ENCODE assay signal across 9 mouse cellular contexts in genomic region chrX:86191614-86192419, GRCm38 (mm10). TPM values are rescaled to one million over a fixed set of nuclear protein-coding genes. Genes with fewer than 3 reads are reported as not detected.
DNase-seq lines count a peak whose midpoint lies in the region; ATAC-seq and TF ChIP-seq lines count a peak whose summit lies in the region.
"Had no signal": no experiment of that assay in that cellular context is flagged by ENCODE, and none has a peak within 500 bp of the region (broad histone marks: within the 10 kb centered on the region; RNA-seq: fewer than 3 reads in every experiment).

Gene Nr0b1 (plus strand): TSS chrX:86191764.

- WGBS in kidney, embryonic 14.5 days = 27% methylated on average over 53 of the region's 53 CpGs
- WGBS in forebrain, postnatal 0 days = 29% methylated on average over 53 of the region's 53 CpGs
- 23% methylated on average over 53 of the region's 53 CpGs for WGBS in midbrain, embryonic 14.5 days

- no peak for DNase-seq in kidney, postnatal 10 days
- DNase-seq in adrenal gland, postnatal 25 days = peak; percentile 4
- peak; percentile 26 for DNase-seq in forebrain, postnatal 0 days
- DNase-seq in midbrain, embryonic 14.5 days = peak; percentile 27
- no peak for DNase-seq in T-cell, adult 2 months (ENCODE audit: low spot score)
- no peak for DNase-seq in thymus, adult 18-20 months

- peaks cover 16% of the 10 kb centered on the region; the same call in 1 of the 2 replicates for H3K27me3 ChIP-seq in kidney, embryonic 14.5 days (ENCODE audit: control insufficient read depth, insufficient read depth, low read length)
- no peaks in the 10 kb centered on the region for H3K27me3 ChIP-seq in forebrain, postnatal 0 days (ENCODE audit: insufficient read depth, low read length)
- no peaks in the 10 kb centered on the region for H3K27me3 ChIP-seq in midbrain, embryonic 14.5 days (ENCODE audit: control insufficient read depth, insufficient read depth, low read length)

- no peak within 1 kb of the TSS for H3K27ac ChIP-seq in kidney, embryonic 14.5 days (ENCODE audit: low read depth, low read length)
- no peak within 1 kb of the TSS for H3K27ac ChIP-seq in forebrain, postnatal 0 days (ENCODE audit: low read depth, low read length)
- no peak within 1 kb of the TSS for H3K27ac ChIP-seq in midbrain, embryonic 14.5 days (replicated peaks; ENCODE audit: low read depth, low read length)

- TF ChIP-seq CTCF in forebrain, postnatal 0 days (IDR thresholded peaks at IDR 0.05; ENCODE audit: low read depth) = no peak

- H3K4me1 ChIP-seq in kidney, embryonic 14.5 days (ENCODE audit: control insufficient read depth, insufficient read depth, low read length) = no peaks in the 10 kb centered on the region
- no peaks in the 10 kb centered on the region for H3K4me1 ChIP-seq in forebrain, postnatal 0 days (ENCODE audit: insufficient read depth)
- H3K4me1 ChIP-seq in midbrain, embryonic 14.5 days (ENCODE audit: control insufficient read depth, insufficient read depth, low read length) = no peaks in the 10 kb centered on the region

- H3K9ac ChIP-seq in kidney, embryonic 14.5 days (ENCODE audit: low read depth, low read length) = no peak within 1 kb of the TSS
- 0 out of 2 replicates have a peak within 1 kb of the TSS, but pooled peaks have one; percentile 33 for H3K9ac ChIP-seq in forebrain, postnatal 0 days
- no peak within 1 kb of the TSS; the same call in 1 of the 2 replicates for H3K9ac ChIP-seq in midbrain, embryonic 14.5 days (replicated peaks; ENCODE audit: low read length)

- ATAC-seq in kidney, embryonic 14.5 days (ENCODE audit: low FRiP score, low TSS enrichment) = peak; percentile 83
- ATAC-seq in forebrain, postnatal 0 days = peak; percentile 88
- peak; percentile 53 for ATAC-seq in midbrain, embryonic 14.5 days (ENCODE audit: low FRiP score, low TSS enrichment)
- ATAC-seq in erythroblast, adult 5-6 weeks (replicated peaks; ENCODE audit: low FRiP score, poor library complexity, severe bottlenecking) = no peak
- ATAC-seq: Patski had no signal

- no peaks in the 10 kb centered on the region for H3K36me3 ChIP-seq in kidney, embryonic 14.5 days (ENCODE audit: control insufficient read depth, insufficient read depth, low read length)
- no peaks in the 10 kb centered on the region for H3K36me3 ChIP-seq in forebrain, postnatal 0 days (ENCODE audit: insufficient read depth)
- no peaks in the 10 kb centered on the region for H3K36me3 ChIP-seq in midbrain, embryonic 14.5 days (ENCODE audit: control insufficient read depth, insufficient read depth, low read length)

- H3K4me3 ChIP-seq in kidney, embryonic 14.5 days (ENCODE audit: low read length) = peak within 1 kb of the TSS; percentile 34
- peak within 1 kb of the TSS; percentile 40 for H3K4me3 ChIP-seq in forebrain, postnatal 0 days (ENCODE audit: low read depth, low read length)
- peak within 1 kb of the TSS; percentile 39 for H3K4me3 ChIP-seq in midbrain, embryonic 14.5 days (replicated peaks; ENCODE audit: low read depth, low read length)

- peak within 1 kb of the TSS; percentile 59 for H3K4me2 ChIP-seq in kidney, embryonic 14.5 days (replicated peaks; ENCODE audit: low read depth, low read length)
- peak within 1 kb of the TSS; percentile 74 for H3K4me2 ChIP-seq in forebrain, postnatal 0 days (ENCODE audit: low read depth)
- peak within 1 kb of the TSS; percentile 72 for H3K4me2 ChIP-seq in midbrain, embryonic 14.5 days (ENCODE audit: low read length)

- no peaks in the 10 kb centered on the region for H3K9me3 ChIP-seq in kidney, embryonic 14.5 days (ENCODE audit: control insufficient read depth, low read length)
- no peaks in the 10 kb centered on the region for H3K9me3 ChIP-seq in forebrain, postnatal 0 days (ENCODE audit: low read length)
- no peaks in the 10 kb centered on the region for H3K9me3 ChIP-seq in midbrain, embryonic 14.5 days (ENCODE audit: control insufficient read depth, low read length)

RNA-seq across cellular contexts. Expression of gene Nr0b1, which starts in this region (rescaled TPM):
- polyA plus RNA-seq in kidney, embryonic 14.5 days (2014; fragmentation: Nextera tagmentation; extraction: Ambion mirVana) = 1.1 TPM in 2 replicates
- 16.3 and 30.3 TPM in 2 replicates for total RNA-seq in adrenal gland, postnatal 25 days (2021)
- total RNA-seq in forebrain, postnatal 0 days (2014; rRNA removed) = 1.2 TPM in 2 replicates
- polyA plus RNA-seq in forebrain, postnatal 0 days (2015; fragmentation: Nextera tagmentation; extraction: Ambion mirVana) = 0.50 and 0.65 TPM in 2 replicates
- 0.16 and 0.78 TPM in 2 replicates for polyA plus RNA-seq in midbrain, embryonic 14.5 days (2014; fragmentation: Nextera tagmentation; extraction: Ambion mirVana)
- total RNA-seq in erythroblast, adult 5-6 weeks (2015; ENCODE audit: low replicate concordance) = not detected in 2 replicates
- total RNA-seq in erythroblast, adult 5-6 weeks (2017; ENCODE audit: low replicate concordance) = not detected in 2 replicates
- polyA plus RNA-seq: Patski had no signal

Comparison
In these comparisons a context has a peak if more than half of its experiments do, and no peak if none do; other contexts are left out.
1. Peak in DNase-seq, ATAC-seq, H3K4me3 ChIP-seq and H3K4me2 ChIP-seq in midbrain, embryonic 14.5 days; RNA of the gene not detected or under 1 TPM.
2. DNase-seq: peak in adrenal gland, postnatal 25 days (single experiment) and forebrain, postnatal 0 days (single experiment); none in kidney, postnatal 10 days (single experiment), T-cell, adult 2 months (single experiment) and thymus, adult 18-20 months (0 of 2).
3. Peak in every context shown above with its lines, with median percentiles within 50 percentile points of each other: H3K4me2 ChIP-seq and H3K4me3 ChIP-seq.